Mouse (Mus musculus): ENCODE data around the gene Tfb2m. TPM values are rescaled to one million over a fixed set of nuclear protein-coding genes. Genes with fewer than 3 reads are reported as not detected.

Gene Tfb2m
- polyA plus RNA-seq, 1 experiment = 19.2 TPM

GRCm38 (mm10) chr1:179487990-179488389 is 58.1 kb downstream of the Tfb2m start:
- no peak for DNase-seq (ENCODE audit: low read depth)
- no peak for TF ChIP-seq POLR2A (IDR thresholded peaks at IDR 0.05; ENCODE audit: borderline replicate concordance, extremely low read depth, insufficient read depth, insufficient read length, poor library complexity, severe bottlenecking)

- no peak for TF ChIP-seq POLR2A (IDR thresholded peaks at IDR 0.05; ENCODE audit: borderline replicate concordance, extremely low read depth, insufficient read depth, insufficient read length, poor library complexity, severe bottlenecking)
- no peak for TF ChIP-seq CTCF (IDR thresholded peaks at IDR 0.05; ENCODE audit: borderline replicate concordance, extremely low read depth, insufficient read depth, insufficient read length)
- DNase-seq (ENCODE audit: low read depth) = no peak
These were observed 58.8 kb downstream of the Tfb2m start for GRCm38 (mm10) chr1:179487238-179487637.

- no peak for TF ChIP-seq POLR2A (IDR thresholded peaks at IDR 0.05; ENCODE audit: borderline replicate concordance, extremely low read depth, insufficient read depth, insufficient read length, poor library complexity, severe bottlenecking)
- TF ChIP-seq CTCF (IDR thresholded peaks at IDR 0.05; ENCODE audit: borderline replicate concordance, extremely low read depth, insufficient read depth, insufficient read length) = no peak
- DNase-seq (ENCODE audit: low read depth) = no peak
These were observed 60.1 kb downstream of the Tfb2m start for GRCm38 (mm10) chr1:179485784-179486540.

DNA sequence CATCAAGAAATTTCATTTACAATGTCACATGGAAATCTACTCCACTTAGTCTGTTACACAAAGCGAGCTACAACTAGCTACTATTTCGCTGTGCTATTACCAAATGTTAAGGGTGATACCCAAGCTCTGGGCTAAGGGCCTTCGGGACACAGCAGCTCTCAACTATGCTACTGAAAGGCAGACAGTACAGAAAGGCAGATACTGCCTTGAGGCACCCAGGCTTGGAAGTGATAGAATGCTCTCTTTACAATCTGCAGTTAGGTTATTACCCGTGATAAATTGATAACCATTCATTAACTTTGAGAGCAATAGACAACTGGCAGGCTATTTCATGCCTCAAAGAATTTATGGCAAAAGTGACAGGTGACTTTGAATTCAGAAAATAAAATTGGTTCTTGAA is 65.2 kb downstream of the Tfb2m start:
- no peak for TF ChIP-seq POLR2A (IDR thresholded peaks at IDR 0.05; ENCODE audit: borderline replicate concordance, extremely low read depth, insufficient read depth, insufficient read length, poor library complexity, severe bottlenecking)
- TF ChIP-seq CTCF (IDR thresholded peaks at IDR 0.05; ENCODE audit: borderline replicate concordance, extremely low read depth, insufficient read depth, insufficient read length) = no peak
- DNase-seq (ENCODE audit: low read depth) = no peak

Other genes starting within 250 kb of the Tfb2m start
- gene Smyd3, start 28.2 kb downstream of the Tfb2m start, polyA plus RNA-seq (2012; rRNA removed) = 10.5 and 12.6 TPM in 2 replicates
- gene Cnst, start 103 bp upstream of the Tfb2m start, polyA plus RNA-seq (2012; rRNA removed) = 29.1 and 33.9 TPM in 2 replicates
- gene Sccpdh, start 121.9 kb upstream of the Tfb2m start, polyA plus RNA-seq (2012; rRNA removed) = 58.7 and 65.0 TPM in 2 replicates
- gene Kif28, start 199.0 kb upstream of the Tfb2m start, polyA plus RNA-seq (2012; rRNA removed) = 0.03 and 0.07 TPM in 2 replicates

All from brain, embryonic 14.5 days (tissue).